Mouse (Mus musculus) NIH3T3 (cell line): Measurements from ENCODE around the gene Ints3.

Experiments
- DNase-seq: peaks from one replicate; pipeline ENCODE4 v3.0.0-alpha.2; 2012; ENCODE audit warnings: low read depth

Gene Ints3

GRCm38 (mm10) chr3:90391004-90391403 is 42.4 kb downstream of the Ints3 start:
- peak; percentile 34 for DNase-seq

DNA sequence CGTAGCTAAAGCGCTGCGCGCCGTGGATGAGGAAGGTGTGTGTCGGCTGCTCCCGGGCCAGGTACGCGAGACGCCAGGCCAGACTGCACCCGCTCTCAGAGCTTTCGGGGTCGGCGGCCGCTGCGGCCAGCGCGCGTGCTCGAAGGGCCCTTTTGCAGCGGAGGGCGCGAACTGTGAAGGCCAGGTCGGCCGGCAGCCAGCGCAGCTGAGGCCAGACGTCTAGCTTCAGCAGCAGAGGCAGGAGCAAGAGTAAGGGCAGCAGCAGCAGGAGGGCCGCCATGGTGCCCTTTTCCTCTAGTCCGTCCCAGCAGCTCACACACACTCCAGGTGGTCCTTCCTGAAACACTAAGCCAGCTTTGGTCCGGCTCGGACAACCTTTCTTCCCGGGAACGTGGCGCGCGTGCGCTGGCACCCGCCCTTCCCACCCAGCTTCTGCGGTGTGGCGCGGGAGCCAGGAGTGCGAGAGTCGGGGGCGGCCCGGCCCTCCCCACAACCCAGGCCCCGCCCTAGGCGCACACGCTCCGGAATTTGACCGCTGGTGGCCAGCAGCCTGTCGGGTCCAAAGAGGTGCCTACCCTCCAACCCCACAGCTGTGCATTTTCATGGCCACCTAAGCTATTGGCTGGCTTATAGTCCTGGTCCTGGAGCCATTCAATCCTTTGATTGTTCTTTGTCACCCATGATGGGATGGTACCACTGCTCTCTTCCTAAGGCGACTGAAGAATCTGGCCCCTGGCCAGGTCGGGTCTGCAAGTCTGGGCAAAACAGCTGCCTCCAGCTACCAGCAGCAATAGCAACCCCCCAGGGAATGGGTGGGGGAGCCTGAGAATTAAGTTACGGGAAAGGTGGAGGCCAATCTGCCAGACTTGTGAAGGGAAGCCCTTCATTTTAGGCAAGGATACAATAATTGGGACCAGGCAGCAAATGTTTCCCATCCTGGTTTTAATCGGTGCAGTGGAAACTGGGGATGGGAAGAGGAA is 43.6 kb downstream of the Ints3 start, which contains the start of gene Slc27a3:
Gene Slc27a3 (minus strand): TSS at position 428 of the 980 bp plus-strand sequence.
- peak; percentile 58 for DNase-seq

DNA sequence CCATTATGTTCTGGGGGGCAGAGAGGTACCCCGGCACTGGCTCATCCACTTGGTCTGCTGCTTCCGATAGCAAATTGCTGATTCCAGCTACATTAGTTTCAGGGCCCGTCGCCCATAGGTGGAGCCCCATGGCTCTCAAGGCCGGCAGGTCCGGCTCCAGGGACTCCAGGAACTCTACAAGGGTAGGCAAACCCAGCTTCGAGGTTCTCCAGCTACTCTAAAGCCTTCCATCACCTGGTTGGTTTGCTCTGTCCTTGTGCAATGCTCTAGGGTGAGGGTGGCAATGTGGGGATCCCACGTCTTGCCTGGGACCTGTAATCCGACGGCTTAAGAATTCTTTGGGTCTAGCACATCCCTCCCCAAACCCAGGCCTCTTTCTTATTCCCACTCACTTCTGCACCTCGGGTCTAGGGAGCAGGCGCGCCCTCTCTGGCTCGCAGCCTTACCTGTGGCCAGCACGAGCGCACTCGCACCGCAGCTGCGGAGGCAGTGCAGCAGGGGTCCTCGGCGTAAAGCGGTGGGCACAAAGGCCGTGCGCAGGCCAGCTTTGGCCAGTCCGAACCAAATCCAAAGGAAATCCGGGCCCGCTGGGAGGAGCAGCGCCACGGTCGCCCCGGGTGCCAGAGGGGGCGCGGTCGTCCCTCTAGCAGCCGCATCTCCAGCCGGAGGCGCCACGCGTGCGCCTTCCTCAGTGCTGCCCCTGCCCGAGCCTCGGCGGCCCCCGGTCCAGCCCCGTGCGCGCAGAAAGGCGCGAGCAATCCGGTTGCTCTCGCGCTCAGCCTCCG is 44.5 kb downstream of the Ints3 start:
- no peak for DNase-seq

- DNase-seq: no peak
Observed at GRCm38 (mm10) chr3:90388192-90388591, 45.2 kb downstream of the Ints3 start.

DNA sequence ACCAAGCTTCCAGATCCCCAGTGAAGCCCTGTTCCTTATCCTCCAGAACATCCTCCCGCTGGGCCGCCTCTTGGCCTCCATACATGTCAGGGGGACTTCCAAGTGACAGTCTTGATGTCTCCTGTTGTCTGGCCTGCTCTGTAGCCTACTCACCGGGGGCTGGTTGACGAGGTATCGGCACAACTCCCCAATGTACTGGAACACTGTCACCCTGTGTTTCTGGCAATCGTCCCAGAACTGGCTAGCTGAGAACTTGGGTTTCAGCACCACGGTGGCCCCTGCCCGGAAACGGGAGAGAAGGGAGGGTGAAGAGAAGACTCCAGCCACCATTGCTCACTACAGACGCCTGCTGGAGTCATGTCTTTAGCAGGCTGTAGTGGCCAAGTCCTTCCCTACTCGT is 45.9 kb downstream of the Ints3 start:
- DNase-seq: no peak

- DNase-seq: no peak
Observed at GRCm38 (mm10) chr3:90386817-90387216, 46.6 kb downstream of the Ints3 start.

- no peak for DNase-seq
Observed at GRCm38 (mm10) chr3:90384851-90385375, 48.5 kb downstream of the Ints3 start.

GRCm38 (mm10) chr3:90383690-90384089 is 49.7 kb downstream of the Ints3 start:
- DNase-seq: no peak

GRCm38 (mm10) chr3:90381727-90382126 is 51.7 kb downstream of the Ints3 start:
- DNase-seq: no peak

- no peak for DNase-seq
Observed at GRCm38 (mm10) chr3:90378496-90378895, 54.9 kb downstream of the Ints3 start.

GRCm38 (mm10) chr3:90376247-90376585 is 57.2 kb downstream of the Ints3 start:
- DNase-seq: no peak

- DNase-seq: no peak
Observed at GRCm38 (mm10) chr3:90375562-90376246, 57.7 kb downstream of the Ints3 start.

DNA sequence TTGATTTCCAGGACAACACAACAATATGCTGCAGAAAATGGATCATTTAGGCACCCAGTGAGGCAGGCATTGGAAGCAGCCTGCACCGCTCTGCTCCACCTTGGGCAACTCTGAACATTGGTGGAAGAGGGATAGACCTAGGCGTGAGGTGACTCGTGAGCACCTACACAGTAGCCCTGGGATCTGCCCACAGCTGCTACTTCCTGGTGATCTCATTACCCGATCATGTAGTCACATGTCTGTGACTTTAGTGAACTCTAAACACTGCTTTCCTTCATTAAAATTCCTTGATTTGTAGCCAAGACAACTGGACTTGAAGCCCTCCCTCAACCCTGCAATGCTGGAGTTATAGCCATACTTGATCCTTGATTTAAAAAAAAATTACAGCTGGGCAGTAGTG is 59.1 kb downstream of the Ints3 start:
- DNase-seq: peak; percentile 39

DNA sequence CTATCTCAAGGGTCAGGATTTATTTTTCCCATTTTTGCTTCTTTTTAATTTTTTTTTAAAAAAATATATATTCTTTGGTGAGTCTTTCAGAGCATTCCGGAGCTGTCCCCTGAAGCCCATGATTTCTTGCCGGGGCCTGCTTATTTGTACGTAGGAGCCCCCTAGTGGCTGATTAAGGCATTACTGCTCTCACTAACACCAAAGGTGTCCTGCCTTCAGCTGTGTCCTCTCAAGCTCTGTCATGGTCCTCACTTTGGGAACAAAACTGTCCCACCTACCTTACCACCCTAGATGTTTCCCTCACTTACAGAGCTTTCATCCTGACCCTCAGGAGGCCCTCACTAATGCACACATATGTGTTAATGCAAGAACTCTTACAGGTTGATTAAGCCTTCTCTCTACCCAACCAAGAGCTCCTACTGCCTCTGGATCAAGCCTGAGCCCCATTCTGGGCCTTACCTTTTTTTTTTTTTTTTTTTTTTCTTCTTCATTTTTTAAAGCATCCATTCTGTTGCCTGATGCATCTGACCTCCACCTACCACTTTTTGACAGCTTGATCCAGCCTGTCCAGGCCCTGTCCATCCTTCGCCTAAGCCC is 59.9 kb downstream of the Ints3 start:
- DNase-seq: peak; percentile 91

DNA sequence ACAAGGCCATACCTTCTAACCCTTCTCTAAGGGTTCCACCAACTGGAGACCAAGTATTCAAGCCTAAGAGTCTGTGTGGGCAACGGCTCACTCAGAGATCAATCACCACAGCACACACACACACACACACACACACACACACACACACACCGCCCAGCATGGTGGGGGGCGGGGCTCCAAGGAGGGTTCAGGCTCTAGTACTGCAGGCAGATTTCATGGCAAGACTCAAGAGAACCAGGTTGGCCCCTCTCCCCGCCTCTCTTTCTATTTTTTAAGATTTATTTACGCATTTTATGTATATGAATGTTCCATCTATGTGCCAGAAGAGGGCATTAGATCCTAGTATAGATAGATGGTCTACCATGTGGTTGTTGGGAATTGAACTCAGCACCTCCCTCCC is 60.6 kb downstream of the Ints3 start:
- peak; percentile 17 for DNase-seq

- no peak for DNase-seq
Observed at GRCm38 (mm10) chr3:90371857-90372256, 61.6 kb downstream of the Ints3 start.

- peak; percentile 41 for DNase-seq
Observed at GRCm38 (mm10) chr3:90369041-90369440, 64.4 kb downstream of the Ints3 start.

DNA sequence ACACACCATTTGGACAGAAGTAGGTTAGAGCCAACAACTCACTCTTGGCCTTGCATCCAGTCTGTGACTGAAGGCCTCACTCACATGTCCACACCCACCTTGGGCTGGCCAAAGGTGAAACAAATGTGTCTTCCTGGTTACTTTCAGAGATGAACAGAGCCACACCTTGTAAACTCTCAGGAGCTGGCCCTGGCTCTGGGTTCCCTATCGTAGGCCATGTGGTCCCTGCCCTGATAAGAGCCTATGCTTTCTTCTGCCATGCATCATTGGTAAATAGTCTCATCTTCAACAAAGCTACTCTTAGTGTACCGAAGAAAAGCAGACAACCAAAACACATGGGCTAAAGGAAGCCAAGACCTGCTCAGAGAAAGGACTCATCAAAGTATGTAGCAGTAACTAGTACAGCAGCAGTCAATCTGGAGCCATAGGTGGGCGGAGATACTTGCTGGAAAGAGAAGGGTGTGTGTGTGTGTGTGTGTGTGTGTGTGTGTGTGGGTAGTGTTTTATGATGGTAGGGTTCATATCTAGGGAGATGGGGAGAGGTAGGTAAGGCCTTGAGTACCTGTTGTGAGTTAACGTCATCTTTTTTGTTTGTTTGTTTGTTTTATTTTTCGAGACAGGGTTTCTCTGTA is 66.3 kb downstream of the Ints3 start:
- no peak for DNase-seq

GRCm38 (mm10) chr3:90362346-90362745 is 71.1 kb downstream of the Ints3 start:
- no peak for DNase-seq

DNA sequence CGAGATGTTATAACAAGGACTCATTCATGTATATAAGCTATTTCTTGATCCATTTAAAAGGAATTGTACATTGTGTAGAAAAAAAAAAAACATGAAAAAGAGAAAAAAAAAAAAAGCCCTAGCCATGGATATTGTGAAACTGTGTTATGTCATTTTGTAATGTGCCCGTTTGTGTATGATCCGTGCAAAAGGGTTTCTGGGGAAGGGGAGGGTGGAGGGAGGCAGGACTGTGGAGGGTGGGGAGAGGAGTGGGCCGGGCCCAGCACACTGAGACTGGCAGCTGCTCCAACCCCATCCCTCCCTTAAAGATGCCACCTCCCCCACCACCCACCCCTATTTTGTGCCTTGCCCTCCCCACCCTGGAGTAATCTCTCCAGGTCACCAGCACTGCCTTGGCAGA is 71.9 kb downstream of the Ints3 start:
- DNase-seq: no peak

GRCm38 (mm10) chr3:90359230-90359629 is 74.2 kb downstream of the Ints3 start:
- DNase-seq: no peak
